Mouse (Mus musculus): Measurements from ENCODE around the gene Abhd10.

The Abhd10 gene

GRCm38 (mm10) chr16:45724742-45725102 is 18.0 kb downstream of the Abhd10 start:
- CTCF ChIA-PET = no interaction called here

GRCm38 (mm10) chr16:45724061-45724741 is 18.6 kb downstream of the Abhd10 start, which contains the start of gene Tagln3:
Gene Tagln3 (minus strand): TSS chr16:45724608.
- CTCF ChIA-PET = no interaction called here

- CTCF ChIA-PET = no interaction called here
Measured at GRCm38 (mm10) chr16:45723172-45723901, 19.4 kb downstream of the Abhd10 start.

GRCm38 (mm10) chr16:45722460-45722951 is 20.2 kb downstream of the Abhd10 start:
- CTCF ChIA-PET = no interaction called here

GRCm38 (mm10) chr16:45720022-45720630 is 22.6 kb downstream of the Abhd10 start:
- CTCF ChIA-PET = no interaction called here

- CTCF ChIA-PET = no interaction called here
Measured at GRCm38 (mm10) chr16:45718296-45718695, 24.5 kb downstream of the Abhd10 start.

- CTCF ChIA-PET = no interaction called here
Measured at GRCm38 (mm10) chr16:45714489-45715150, 28.1 kb downstream of the Abhd10 start.

GRCm38 (mm10) chr16:45713878-45714277 is 28.9 kb downstream of the Abhd10 start:
- CTCF ChIA-PET = no interaction called here

GRCm38 (mm10) chr16:45713261-45713660 is 29.5 kb downstream of the Abhd10 start:
- CTCF ChIA-PET = no interaction called here

- CTCF ChIA-PET = interaction anchor here (0.7 kb wide), 1 partner anchor 845 kb away, joined by 7 read pairs; the partner anchor contains the start of gene Cd200r2
Measured at GRCm38 (mm10) chr16:45711263-45711662, 31.5 kb downstream of the Abhd10 start.

- CTCF ChIA-PET = no interaction called here
Measured at GRCm38 (mm10) chr16:45699301-45699700, 43.5 kb downstream of the Abhd10 start.

- CTCF ChIA-PET = interaction anchor here (0.6 kb wide), 1 partner anchor 11 kb away, joined by 6 read pairs; no protein-coding TSS in a partner anchor
Measured at GRCm38 (mm10) chr16:45697996-45698395, 44.8 kb downstream of the Abhd10 start.

- CTCF ChIA-PET = no interaction called here
Measured at GRCm38 (mm10) chr16:45695445-45696160, 47.2 kb downstream of the Abhd10 start.

- CTCF ChIA-PET = no interaction called here
Measured at GRCm38 (mm10) chr16:45693558-45693957, 49.2 kb downstream of the Abhd10 start, which contains the start of gene Tmprss7. Gene Tmprss7 (minus strand): TSS chr16:45693658.

GRCm38 (mm10) chr16:45692851-45693250 is 49.9 kb downstream of the Abhd10 start:
- CTCF ChIA-PET = no interaction called here

GRCm38 (mm10) chr16:45690178-45690577 is 52.6 kb downstream of the Abhd10 start:
- CTCF ChIA-PET = no interaction called here

GRCm38 (mm10) chr16:45686833-45687232 is 55.9 kb downstream of the Abhd10 start:
- CTCF ChIA-PET = no interaction called here

GRCm38 (mm10) chr16:45685295-45685694 is 57.5 kb downstream of the Abhd10 start:
- CTCF ChIA-PET = interaction anchor here (0.6 kb wide), 1 partner anchor 123 kb away, joined by 7 read pairs; no protein-coding TSS in a partner anchor

GRCm38 (mm10) chr16:45684815-45685214 is 57.9 kb downstream of the Abhd10 start:
- CTCF ChIA-PET = no interaction called here
